Mouse (Mus musculus) bone marrow macrophage, adult 2 months (primary cell): ENCODE results near the gene Cdx2. TPM values are rescaled to one million over a fixed set of nuclear protein-coding genes. Genes with fewer than 3 reads are reported as not detected.

Experiments
- H3K27ac ChIP-seq: 2 replicates; pipeline ENCODE4 v1.5.1; 2012; ENCODE audit warnings: low read depth, low read length; ENCODE audit not compliant: insufficient read depth
- H3K4me1 ChIP-seq: 2 replicates; pipeline ENCODE4 v1.6.1; 2012; ENCODE audit warnings: low read length; ENCODE audit not compliant: control insufficient read depth, insufficient read depth
- H3K4me3 ChIP-seq: 2 replicates; pipeline ENCODE4 v1.5.1; 2012; ENCODE audit warnings: mild to moderate bottlenecking, low read length, moderate library complexity; ENCODE audit not compliant: insufficient read depth
- CTCF ChIP-seq: IDR thresholded peaks from 2 replicates; pipeline ENCODE4 v1.5.1; 2012; ENCODE audit warnings: low read depth, mild to moderate bottlenecking, low read length, moderate library complexity
- POLR2A ChIP-seq: IDR thresholded peaks from 2 replicates; pipeline ENCODE4 v1.6.1; 2012; ENCODE audit warnings: mild to moderate bottlenecking, low read depth, low read length, borderline replicate concordance
- polyA plus RNA-seq: library from polyadenylated mRNA; stranded (reverse); fragments of >200 nt; gene quantifications from 2 replicates; pipeline ENCODE4 v1.2.4, GENCODE M21; 2012; ENCODE audit not compliant: missing spikeins, insufficient read depth, insufficient read length

The Cdx2 gene
- polyA plus RNA-seq, 1 experiment = not detected

GRCm38 (mm10) chr5:147319653-147320052 is 12.6 kb upstream of the Cdx2 start:
- TF ChIP-seq CTCF (no peak), POLR2A (no peak)
- Histone ChIP-seq H3K4me1 (no peaks in the 10 kb centered on the region), H3K4me3 (no peak overlapping the region), H3K27ac (no peak overlapping the region)

- no peak overlapping the region for H3K4me3 ChIP-seq
- no peak for TF ChIP-seq POLR2A
- no peak for TF ChIP-seq CTCF
These were observed 10.9 kb upstream of the Cdx2 start for GRCm38 (mm10) chr5:147317991-147318390.

GRCm38 (mm10) chr5:147317321-147317720 is 10.3 kb upstream of the Cdx2 start:
- no peak overlapping the region for H3K4me3 ChIP-seq
- no peak overlapping the region for H3K27ac ChIP-seq
- TF ChIP-seq CTCF (no peak), POLR2A (no peak)
- H3K4me1 ChIP-seq = no peaks in the 10 kb centered on the region

More at GRCm38 (mm10) chr5:147317991-147318390, 10.9 kb upstream of the Cdx2 start:
- H3K4me1 ChIP-seq = no peaks in the 10 kb centered on the region
- H3K27ac ChIP-seq = no peak overlapping the region

GRCm38 (mm10) chr5:147315432-147316075 is 8.5 kb upstream of the Cdx2 start:
- H3K4me1 ChIP-seq = no peaks in the 10 kb centered on the region
- H3K4me3 ChIP-seq = no peak overlapping the region
- H3K27ac ChIP-seq = no peak overlapping the region
- TF ChIP-seq CTCF = no peak
- no peak for TF ChIP-seq POLR2A

- no peak for TF ChIP-seq POLR2A
- TF ChIP-seq CTCF = no peak
- H3K4me1 ChIP-seq = no peaks in the 10 kb centered on the region
- no peak overlapping the region for H3K27ac ChIP-seq
- no peak overlapping the region for H3K4me3 ChIP-seq
These were observed 7.8 kb upstream of the Cdx2 start for GRCm38 (mm10) chr5:147314646-147315431.

- no peak for TF ChIP-seq POLR2A
- TF ChIP-seq CTCF = no peak
- no peak overlapping the region for H3K4me3 ChIP-seq
- no peak overlapping the region for H3K27ac ChIP-seq
- no peaks in the 10 kb centered on the region for H3K4me1 ChIP-seq
These were observed 6.0 kb upstream of the Cdx2 start for GRCm38 (mm10) chr5:147312830-147313685.

- no peak overlapping the region for H3K4me3 ChIP-seq
- H3K27ac ChIP-seq = no peak overlapping the region
- no peaks in the 10 kb centered on the region for H3K4me1 ChIP-seq
- TF ChIP-seq POLR2A (no peak), CTCF (no peak)
These were observed 2.7 kb upstream of the Cdx2 start for GRCm38 (mm10) chr5:147309786-147310185.

- no peak for TF ChIP-seq POLR2A
- TF ChIP-seq CTCF = no peak
- no peak overlapping the region for H3K4me3 ChIP-seq
These were observed 1.4 kb upstream of the Cdx2 start for GRCm38 (mm10) chr5:147308451-147308850.

GRCm38 (mm10) chr5:147307398-147307785 is 322 bp upstream of the Cdx2 start:
- Histone ChIP-seq H3K4me1 (no peaks in the 10 kb centered on the region), H3K27ac (no peak overlapping the region), H3K4me3 (no peak overlapping the region)
- TF ChIP-seq CTCF (no peak), POLR2A (no peak)

More at GRCm38 (mm10) chr5:147308451-147308850, 1.4 kb upstream of the Cdx2 start:
- Histone ChIP-seq H3K4me1 (no peaks in the 10 kb centered on the region), H3K27ac (no peak overlapping the region)
